Comparison of ENCODE assay signal across 28 mouse cellular contexts in the genomic region with DNA sequence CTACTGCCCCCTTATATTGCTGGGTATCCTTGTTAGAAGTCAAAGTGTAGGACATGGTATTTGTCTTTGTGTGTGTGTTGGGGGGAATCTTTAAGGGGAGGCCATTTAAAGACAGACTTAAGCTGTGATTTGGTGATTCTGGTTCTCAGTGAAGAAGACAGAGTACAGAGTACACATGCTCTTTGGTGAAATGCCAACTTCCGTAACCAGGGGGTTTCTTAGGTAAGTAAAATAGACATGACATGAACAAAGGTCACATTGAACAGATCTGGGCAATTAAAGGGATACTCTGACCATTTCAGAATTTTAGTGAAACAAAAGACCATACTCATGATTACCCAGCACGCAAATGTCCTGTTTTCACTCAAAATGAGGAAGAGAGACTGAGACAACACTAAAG.
A peak's percentile ranks its signal among the peaks of the same experiment; 100 is the strongest.
DNase-seq lines count a peak whose midpoint lies in the region; ATAC-seq and TF ChIP-seq lines count a peak whose summit lies in the region.
"Had no signal": no experiment of that assay in that cellular context is flagged by ENCODE, and none has a peak within 500 bp of the region (broad histone marks: within the 10 kb centered on the region; RNA-seq: fewer than 3 reads in every experiment).

No protein-coding gene starts in this region.

- no peak overlapping the region for H3K4me3 ChIP-seq in kidney, embryonic 16.5 days (ENCODE audit: low read length)
- no peak overlapping the region for H3K4me3 ChIP-seq in liver, postnatal 0 days (ENCODE audit: low read depth, low read length)
- no peak overlapping the region for H3K4me3 ChIP-seq in liver, embryonic 12.5 days
- no peak overlapping the region for H3K4me3 ChIP-seq in intestine, postnatal 0 days (ENCODE audit: low read depth, low read length)
- H3K4me3 ChIP-seq: embryonic facial prominence, embryonic 10.5 days; embryonic facial prominence, embryonic 13.5 days; erythroblast, embryonic 14.5 days; forebrain, embryonic 12.5 days; forebrain, embryonic 15.5 days; heart, embryonic 12.5 days; heart, embryonic 15.5 days; hindbrain, embryonic 10.5 days; hindbrain, embryonic 13.5 days had no signal

- peak; percentile 45 for DNase-seq in kidney, adult 11 months
- no peak for DNase-seq in kidney, postnatal 4 days
- DNase-seq in kidney, adult 9 months: peak; percentile 79
- no peak for DNase-seq in liver, postnatal 0 days
- no peak for DNase-seq in embryo, embryonic 10 days (ENCODE audit: low spot score)
- DNase-seq: adrenal gland, adult 8-10 months; adrenal gland, postnatal 25 days; cerebellum, adult 2 months; cerebellum, adult 9-11 months; cerebellum, postnatal 25 days; embryo, embryonic 11 days; gastrocnemius, postnatal 25 days; heart, adult 18-20 months; heart, postnatal 10 days; heart, postnatal 36 days had no signal

- H3K9me3 ChIP-seq in kidney, embryonic 16.5 days (ENCODE audit: low read length): no peaks in the 10 kb centered on the region
- H3K9me3 ChIP-seq in liver, postnatal 0 days (ENCODE audit: low read length): no peaks in the 10 kb centered on the region
- H3K9me3 ChIP-seq in liver, embryonic 12.5 days (replicated peaks): no peaks in the 10 kb centered on the region
- no peaks in the 10 kb centered on the region for H3K9me3 ChIP-seq in intestine, postnatal 0 days (ENCODE audit: control insufficient read depth)
- H3K9me3 ChIP-seq: embryonic facial prominence, embryonic 10.5 days; embryonic facial prominence, embryonic 13.5 days; forebrain, embryonic 12.5 days; forebrain, embryonic 15.5 days; heart, embryonic 15.5 days; hindbrain, embryonic 10.5 days; hindbrain, embryonic 13.5 days had no signal

- no peak overlapping the region for H3K27ac ChIP-seq in kidney, embryonic 16.5 days (ENCODE audit: low read length)
- H3K27ac ChIP-seq in liver, postnatal 0 days (ENCODE audit: low read depth): peak overlapping the region; percentile 35; the same call in 1 of the 2 replicates
- no peak overlapping the region for H3K27ac ChIP-seq in liver, embryonic 12.5 days
- no peak overlapping the region for H3K27ac ChIP-seq in intestine, postnatal 0 days (ENCODE audit: low read depth, low read length)
- H3K27ac ChIP-seq: embryonic facial prominence, embryonic 10.5 days; embryonic facial prominence, embryonic 13.5 days; forebrain, embryonic 12.5 days; forebrain, embryonic 15.5 days; heart, embryonic 15.5 days; hindbrain, embryonic 10.5 days; hindbrain, embryonic 13.5 days had no signal

- no peak overlapping the region for H3K4me2 ChIP-seq in kidney, embryonic 16.5 days (replicated peaks; ENCODE audit: low read depth, low read length)
- H3K4me2 ChIP-seq in liver, postnatal 0 days (ENCODE audit: low read depth, low read length): peak overlapping the region; percentile 50
- H3K4me2 ChIP-seq in liver, embryonic 12.5 days: no peak overlapping the region
- H3K4me2 ChIP-seq in intestine, postnatal 0 days (replicated peaks; ENCODE audit: low read depth): no peak overlapping the region
- H3K4me2 ChIP-seq: embryonic facial prominence, embryonic 13.5 days; forebrain, embryonic 12.5 days; forebrain, embryonic 15.5 days; heart, embryonic 12.5 days; heart, embryonic 15.5 days; hindbrain, embryonic 13.5 days had no signal

- no peaks in the 10 kb centered on the region for H3K4me1 ChIP-seq in kidney, embryonic 16.5 days (ENCODE audit: insufficient read depth, low read length)
- H3K4me1 ChIP-seq in liver, postnatal 0 days (ENCODE audit: insufficient read depth): no peaks in the 10 kb centered on the region
- H3K4me1 ChIP-seq in liver, embryonic 12.5 days: no peaks in the 10 kb centered on the region
- H3K4me1 ChIP-seq in intestine, postnatal 0 days (replicated peaks; ENCODE audit: control insufficient read depth, insufficient read depth, low read length): no peaks in the 10 kb centered on the region
- H3K4me1 ChIP-seq: embryonic facial prominence, embryonic 10.5 days; embryonic facial prominence, embryonic 13.5 days; forebrain, embryonic 12.5 days; forebrain, embryonic 15.5 days; heart, embryonic 12.5 days; heart, embryonic 15.5 days; hindbrain, embryonic 13.5 days had no signal

- no peaks in the 10 kb centered on the region for H3K27me3 ChIP-seq in kidney, embryonic 16.5 days (ENCODE audit: insufficient read depth, low read length)
- no peaks in the 10 kb centered on the region for H3K27me3 ChIP-seq in liver, postnatal 0 days (ENCODE audit: insufficient read depth, low read length)
- H3K27me3 ChIP-seq in liver, embryonic 12.5 days (replicated peaks): no peaks in the 10 kb centered on the region
- no peaks in the 10 kb centered on the region for H3K27me3 ChIP-seq in intestine, postnatal 0 days (replicated peaks; ENCODE audit: control insufficient read depth, insufficient read depth, low read length)
- H3K27me3 ChIP-seq: embryonic facial prominence, embryonic 13.5 days; forebrain, embryonic 12.5 days; forebrain, embryonic 15.5 days; heart, embryonic 12.5 days; heart, embryonic 15.5 days; hindbrain, embryonic 13.5 days had no signal

- no peaks in the 10 kb centered on the region for H3K36me3 ChIP-seq in kidney, embryonic 16.5 days (ENCODE audit: insufficient read depth, low read length)
- no peaks in the 10 kb centered on the region for H3K36me3 ChIP-seq in liver, postnatal 0 days (replicated peaks; ENCODE audit: insufficient read depth, low read length)
- H3K36me3 ChIP-seq in liver, embryonic 12.5 days: no peaks in the 10 kb centered on the region
- no peaks in the 10 kb centered on the region for H3K36me3 ChIP-seq in intestine, postnatal 0 days (ENCODE audit: control insufficient read depth, insufficient read depth)
- H3K36me3 ChIP-seq: embryonic facial prominence, embryonic 10.5 days; embryonic facial prominence, embryonic 13.5 days; forebrain, embryonic 12.5 days; forebrain, embryonic 15.5 days; heart, embryonic 12.5 days; heart, embryonic 15.5 days; hindbrain, embryonic 10.5 days; hindbrain, embryonic 13.5 days had no signal

- TF ChIP-seq CTCF in liver, postnatal 0 days (IDR thresholded peaks at IDR 0.05; ENCODE audit: low read depth): no peak
- TF ChIP-seq CTCF in intestine, postnatal 0 days (IDR thresholded peaks at IDR 0.05; ENCODE audit: low read depth): no peak

- 90% methylated on average over 2 of the region's 2 CpGs for WGBS in kidney, embryonic 16.5 days
- WGBS in liver, postnatal 0 days (ENCODE audit: insufficient replicate concordance): 60% methylated on average over 2 of the region's 2 CpGs
- WGBS in liver, embryonic 12.5 days (ENCODE audit: insufficient replicate concordance): 59% methylated on average over 2 of the region's 2 CpGs
- WGBS in intestine, postnatal 0 days: 66% methylated on average over 2 of the region's 2 CpGs

- H3K9ac ChIP-seq in kidney, embryonic 16.5 days (replicated peaks; ENCODE audit: low read length): no peak overlapping the region
- H3K9ac ChIP-seq in liver, postnatal 0 days (replicated peaks): no peak overlapping the region
- H3K9ac ChIP-seq in liver, embryonic 12.5 days: no peak overlapping the region
- H3K9ac ChIP-seq in intestine, postnatal 0 days (ENCODE audit: low read depth, low read length): no peak overlapping the region
- H3K9ac ChIP-seq: embryonic facial prominence, embryonic 13.5 days; forebrain, embryonic 12.5 days; forebrain, embryonic 15.5 days; heart, embryonic 12.5 days; heart, embryonic 15.5 days; hindbrain, embryonic 13.5 days had no signal

- ATAC-seq in kidney, embryonic 16.5 days (ENCODE audit: low FRiP score, low TSS enrichment): no peak
- ATAC-seq in liver, postnatal 0 days: 0 out of 2 replicates have a peak, but pooled peaks have one; percentile 20
- no peak for ATAC-seq in liver, embryonic 12.5 days
- no peak for ATAC-seq in intestine, postnatal 0 days
- ATAC-seq: activated CD4-positive, CD25-positive, alpha-beta regulatory T cell, adult 4 months; forebrain, embryonic 15.5 days had no signal

- no peak for TF ChIP-seq EP300 in liver, postnatal 0 days (IDR thresholded peaks at IDR 0.05; ENCODE audit: low read depth)

Comparison
In these comparisons a context has a peak if more than half of its experiments do, and no peak if none do; other contexts are left out.
1. DNase-seq: peak in kidney, adult 11 months (single experiment) and kidney, adult 9 months (single experiment); none in kidney, postnatal 4 days (0 of 2), liver, postnatal 0 days (single experiment) and embryo, embryonic 10 days (single experiment).